Mouse (Mus musculus) layer of hippocampus, postnatal 25 days (tissue): ENCODE results near the gene Epha4. TPM values are rescaled to one million over a fixed set of nuclear protein-coding genes. Genes with fewer than 3 reads are reported as not detected.

Source experiments
- DNase-seq, 2 experiments: peaks; one replicate each; pipeline ENCODE4 v3.0.0; 2022; ENCODE audit warnings: mixed read lengths in 2 of 2, low spot score in 1 of 2; ENCODE audit errors: extremely low spot score in 1 of 2
- total RNA-seq, 2 experiments: library from RNA; stranded (reverse); gene quantifications; 2 replicates each; pipeline ENCODE4 v1.2.3; 2021

Epha4 gene
- total RNA-seq, 2 experiments from 2014 or later = 291 to 351 TPM

DNA sequence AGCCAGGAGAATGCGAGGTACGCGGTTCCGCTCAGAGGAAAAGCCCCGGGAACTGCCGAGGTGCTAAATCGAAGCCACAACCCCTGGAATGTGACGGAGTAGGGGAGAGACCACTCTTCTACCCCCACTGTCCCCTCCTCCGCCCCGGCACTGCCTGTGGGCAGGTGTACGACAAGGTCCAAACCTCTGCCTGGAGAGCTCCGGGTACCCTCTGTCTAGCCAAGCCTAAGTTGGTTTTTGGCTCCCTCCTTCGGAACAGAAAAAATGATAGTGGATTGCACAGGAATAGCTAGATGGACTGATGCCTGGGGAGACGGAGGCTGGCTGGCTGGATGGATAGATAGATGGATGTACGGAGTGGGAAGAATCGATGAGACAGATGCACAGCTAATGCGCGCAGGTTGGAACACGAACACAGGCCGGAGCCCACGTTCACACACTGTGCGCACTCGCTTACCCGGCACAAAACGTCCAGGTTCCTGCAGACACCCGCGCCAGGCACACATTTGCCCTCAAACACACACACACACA lies 1.4 kb downstream of the Epha4 start:
- peak; percentile 51 to 60 for DNase-seq

- DNase-seq = no peak
Observed at GRCm38 (mm10) chr1:77512431-77513195, 2.3 kb downstream of the Epha4 start.

DNA sequence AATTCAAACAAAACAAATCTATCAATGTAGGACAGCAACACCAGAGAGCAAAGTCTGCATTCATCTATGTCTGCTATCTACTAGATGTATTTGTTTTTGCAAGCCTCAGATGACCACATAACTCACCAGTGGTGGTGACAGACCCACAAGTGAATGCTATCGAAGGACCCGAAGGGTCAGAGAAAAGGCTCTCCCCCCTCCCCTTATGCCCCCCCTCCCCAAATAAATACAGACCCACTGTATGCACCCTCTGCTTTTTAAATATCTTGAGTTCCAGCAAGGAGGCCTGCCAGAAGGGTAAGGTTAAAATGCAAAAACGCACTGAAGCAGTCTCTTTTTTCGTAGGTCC lies 2.9 kb downstream of the Epha4 start:
- no peak for DNase-seq

DNA sequence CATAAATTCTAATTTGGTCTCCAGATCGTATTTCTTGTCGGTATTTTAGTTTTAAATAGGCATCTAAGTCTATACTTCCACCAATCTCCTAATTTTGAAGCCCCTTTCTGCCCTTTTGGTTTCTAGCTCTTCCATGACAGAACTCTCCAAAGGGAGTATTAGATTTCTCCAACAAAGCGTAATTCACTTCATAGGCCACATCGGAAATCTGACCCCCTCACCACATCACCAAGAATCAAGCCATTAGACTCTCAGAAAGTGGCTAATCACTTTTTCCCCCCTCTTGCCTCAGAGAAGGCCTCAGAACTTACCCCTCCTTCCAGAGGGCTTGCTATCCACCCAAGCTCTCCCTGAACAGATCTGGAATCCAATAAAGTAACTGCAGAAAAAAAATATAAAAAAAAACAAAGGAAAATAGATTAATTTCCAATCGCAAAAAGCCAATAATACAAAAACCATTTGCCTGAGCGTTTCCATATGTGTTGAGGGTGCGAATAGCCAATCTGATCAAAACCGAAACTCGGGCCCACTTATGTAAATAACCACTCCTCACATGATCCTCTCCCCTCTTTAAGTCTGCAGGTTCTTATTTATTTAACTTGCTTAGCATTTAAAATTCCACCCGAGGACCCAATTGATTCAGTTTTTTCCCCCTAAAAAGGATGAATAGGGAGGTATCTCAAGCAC lies 3.4 kb downstream of the Epha4 start:
- no peak for DNase-seq

DNA sequence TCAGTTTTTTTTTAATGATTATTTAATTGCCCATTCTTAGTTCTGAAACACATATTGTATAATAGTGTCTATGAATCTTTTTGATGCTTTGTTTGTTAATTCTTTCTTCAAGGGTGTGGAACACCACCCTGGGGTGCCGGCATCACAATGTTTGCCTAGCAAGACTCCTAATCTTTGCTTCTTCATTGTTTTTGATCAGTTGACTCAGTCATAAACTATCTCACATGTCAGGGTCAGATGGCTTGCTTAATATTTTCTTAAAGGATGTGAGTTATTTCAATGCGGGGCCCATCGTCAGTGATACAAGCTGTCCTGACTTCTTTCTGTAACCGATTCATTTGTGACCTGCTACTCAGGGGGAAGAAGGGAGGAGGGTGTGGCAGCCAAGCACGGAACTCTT lies 4.3 kb downstream of the Epha4 start:
- no peak for DNase-seq

DNA sequence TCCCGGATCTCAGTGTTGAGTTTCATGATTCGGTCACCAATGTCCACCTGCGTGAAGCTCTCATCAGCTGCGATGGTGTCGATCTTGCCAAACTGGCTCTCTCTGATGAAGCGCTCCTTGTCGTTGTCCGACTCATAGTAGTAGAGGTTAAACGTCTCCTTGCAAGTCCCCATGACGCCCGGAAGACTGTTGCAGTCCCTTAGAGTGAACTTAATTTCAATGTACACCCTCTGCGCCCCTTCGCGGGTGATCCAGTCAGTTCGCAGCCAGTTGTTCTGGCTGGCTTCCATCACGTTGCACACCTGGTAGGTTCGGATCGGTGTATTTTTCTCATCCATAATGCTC lies 8.1 kb downstream of the Epha4 start:
- DNase-seq = no peak

DNA sequence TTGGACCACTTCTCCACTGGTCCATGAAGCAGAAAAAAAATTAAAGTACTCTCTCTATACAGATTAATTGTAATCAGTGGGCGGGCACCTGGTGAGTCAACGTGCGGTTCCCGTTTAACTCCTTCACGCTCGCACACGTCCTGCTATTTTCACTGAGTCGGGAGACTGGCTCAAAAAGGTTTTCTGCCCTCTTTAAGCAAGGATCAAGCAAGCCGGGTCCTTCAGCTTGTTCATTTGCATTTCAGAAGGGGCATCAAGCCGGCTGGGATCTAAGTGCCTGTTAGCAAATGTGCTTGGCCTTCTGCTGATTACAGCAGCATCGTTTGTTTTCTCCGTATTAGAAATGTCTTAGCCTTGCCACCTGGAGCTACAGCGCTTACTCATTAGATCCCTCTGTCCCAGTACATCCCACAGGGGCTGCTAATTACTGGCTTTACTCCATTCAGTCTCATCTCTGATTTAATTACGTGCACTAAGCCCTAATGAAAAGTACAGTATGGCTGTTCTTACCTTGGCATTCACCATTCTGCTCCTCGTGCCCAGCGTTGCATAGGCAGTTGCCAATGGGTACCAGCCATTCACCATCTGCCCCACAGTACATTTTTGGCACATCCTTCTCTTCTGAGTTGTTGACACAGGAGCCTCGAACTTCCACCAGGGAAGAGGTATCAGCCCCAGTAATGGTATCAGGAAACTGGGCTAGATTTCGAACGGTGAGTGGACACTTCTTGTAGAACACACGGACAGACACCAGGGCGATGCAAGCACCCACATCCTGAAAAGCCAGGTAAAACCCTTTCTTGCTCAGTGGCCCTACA lies 8.6 kb downstream of the Epha4 start:
- no peak for DNase-seq

DNA sequence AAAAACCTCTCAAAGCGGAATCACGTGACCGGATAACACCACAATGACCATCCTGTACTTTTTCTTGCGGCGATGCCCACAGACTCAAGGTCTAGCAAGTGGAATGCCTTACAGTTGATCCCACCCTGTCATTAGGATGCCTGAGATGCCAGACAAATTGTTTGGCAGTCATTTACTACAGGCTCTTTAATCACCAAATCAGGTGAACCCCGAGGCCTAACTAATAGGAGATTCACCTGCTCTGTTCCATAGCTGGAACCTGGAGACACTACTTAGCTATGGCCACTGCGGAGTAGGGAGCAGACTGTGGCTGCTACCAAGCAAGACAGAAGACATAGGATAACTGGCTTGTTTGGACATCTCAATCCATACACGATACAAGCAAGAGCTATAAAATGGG lies 9.6 kb downstream of the Epha4 start:
- DNase-seq = no peak

- DNase-seq = no peak
Observed at GRCm38 (mm10) chr1:77504813-77505212, 10.1 kb downstream of the Epha4 start.

- DNase-seq = no peak
Observed at GRCm38 (mm10) chr1:77503711-77504181, 11.1 kb downstream of the Epha4 start.

- no peak for DNase-seq
Observed at GRCm38 (mm10) chr1:77502554-77503119, 12.3 kb downstream of the Epha4 start.

- no peak for DNase-seq
Observed at GRCm38 (mm10) chr1:77501363-77501933, 13.4 kb downstream of the Epha4 start.

- DNase-seq = no peak
Observed at GRCm38 (mm10) chr1:77497506-77497905, 17.4 kb downstream of the Epha4 start.

DNA sequence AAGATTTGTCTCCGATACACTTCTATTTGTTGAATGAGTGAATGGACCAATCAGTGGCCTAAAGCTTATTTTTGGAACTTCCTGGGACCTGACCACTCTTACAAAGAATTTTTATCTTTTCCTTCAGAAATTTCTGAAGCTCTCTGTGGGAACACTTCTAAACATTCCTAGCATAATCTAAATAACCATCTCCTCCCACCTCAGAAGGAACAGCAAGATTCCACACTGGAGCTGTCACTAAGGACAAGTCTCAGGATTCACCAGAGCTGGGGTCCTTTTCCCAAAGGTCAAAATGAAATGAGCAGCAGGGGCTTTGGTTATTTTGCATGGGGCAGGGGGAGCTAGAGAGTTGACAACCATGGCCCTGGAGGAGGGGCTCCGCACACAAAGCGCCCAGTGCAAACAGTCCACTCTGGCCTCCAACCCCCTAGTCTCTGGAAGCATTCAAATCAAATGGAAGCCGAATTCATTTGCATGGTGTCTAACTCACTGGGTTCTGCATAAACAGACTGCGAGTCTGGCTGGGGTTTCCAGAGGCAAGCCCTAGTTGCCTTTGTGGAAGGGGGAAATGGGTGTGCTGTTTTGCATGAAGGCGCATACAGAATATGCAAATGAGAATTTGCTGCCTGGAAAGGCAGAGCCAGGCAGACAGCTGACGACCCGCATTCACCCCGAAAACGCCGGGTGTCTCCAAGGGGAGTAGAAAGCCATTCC lies 18.3 kb downstream of the Epha4 start:
- no peak for DNase-seq

- no peak for DNase-seq
Observed at GRCm38 (mm10) chr1:77495790-77496158, 19.1 kb downstream of the Epha4 start.

GRCm38 (mm10) chr1:77495030-77495789 lies 19.7 kb downstream of the Epha4 start:
- DNase-seq = no peak

GRCm38 (mm10) chr1:77493841-77494635 lies 20.9 kb downstream of the Epha4 start:
- DNase-seq = no peak

- DNase-seq = no peak
Observed at GRCm38 (mm10) chr1:77490166-77490565, 24.7 kb downstream of the Epha4 start.
